Mouse (Mus musculus): ENCODE results near the gene Ccdc148. TPM values are rescaled to one million over a fixed set of nuclear protein-coding genes. Genes with fewer than 3 reads are reported as not detected.
A peak's percentile ranks its signal among the peaks of the same experiment; 100 is the strongest.

Ccdc148 gene
- polyA plus RNA-seq, 1 experiment from 2014 or later, result 7.0 TPM

DNA sequence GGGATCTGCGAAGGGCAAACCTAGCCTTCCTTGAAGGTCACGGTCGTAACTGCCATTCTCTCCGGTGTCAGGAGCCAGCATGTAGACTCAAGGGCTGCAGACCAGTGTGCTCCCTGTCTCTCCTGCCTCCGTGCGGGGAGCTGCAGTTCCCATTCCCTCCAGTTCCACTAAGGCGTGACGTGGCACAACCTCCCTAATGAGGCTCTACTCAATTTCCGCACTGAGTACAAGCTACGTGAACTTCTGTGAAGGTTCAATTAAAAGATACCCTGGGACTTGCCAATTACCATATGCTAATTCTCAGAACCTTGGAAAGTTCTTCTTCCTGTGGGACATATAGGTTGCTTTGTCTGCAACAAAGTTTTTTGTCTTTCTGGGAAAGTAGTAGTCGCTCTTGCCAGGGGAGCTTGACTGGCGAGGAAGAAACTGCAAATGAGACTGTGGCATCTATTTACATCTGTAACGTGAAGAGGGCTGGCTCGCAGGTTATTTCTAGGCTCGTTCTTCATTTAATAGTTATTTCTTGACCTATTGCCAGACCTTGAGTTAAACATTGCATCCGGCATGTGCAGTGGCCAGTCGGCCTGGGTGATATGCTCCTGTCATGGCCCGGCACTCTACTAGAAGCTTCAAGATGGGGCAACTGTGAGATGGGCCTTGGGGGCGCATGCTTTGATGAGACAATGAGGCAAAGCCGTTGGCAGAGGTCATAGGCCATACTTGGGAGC lies 328.1 kb downstream of the Ccdc148 start:
- Histone ChIP-seq H3K4me2 (no peak overlapping the region), H3K36me3 (replicated peaks) (no peaks in the 10 kb centered on the region), H3K27me3 (replicated peaks) (no peaks in the 10 kb centered on the region), H3K27ac (no peak overlapping the region), H3K4me1 (no peaks in the 10 kb centered on the region), H3K9ac (no peak overlapping the region), H3K9me3 (no peaks in the 10 kb centered on the region), H3K4me3 (no peak overlapping the region)
- no peak for ATAC-seq (replicated peaks)
- whole genome bisulfite sequencing, result 90% methylated on average over 20 of the region's 20 CpGs

DNA sequence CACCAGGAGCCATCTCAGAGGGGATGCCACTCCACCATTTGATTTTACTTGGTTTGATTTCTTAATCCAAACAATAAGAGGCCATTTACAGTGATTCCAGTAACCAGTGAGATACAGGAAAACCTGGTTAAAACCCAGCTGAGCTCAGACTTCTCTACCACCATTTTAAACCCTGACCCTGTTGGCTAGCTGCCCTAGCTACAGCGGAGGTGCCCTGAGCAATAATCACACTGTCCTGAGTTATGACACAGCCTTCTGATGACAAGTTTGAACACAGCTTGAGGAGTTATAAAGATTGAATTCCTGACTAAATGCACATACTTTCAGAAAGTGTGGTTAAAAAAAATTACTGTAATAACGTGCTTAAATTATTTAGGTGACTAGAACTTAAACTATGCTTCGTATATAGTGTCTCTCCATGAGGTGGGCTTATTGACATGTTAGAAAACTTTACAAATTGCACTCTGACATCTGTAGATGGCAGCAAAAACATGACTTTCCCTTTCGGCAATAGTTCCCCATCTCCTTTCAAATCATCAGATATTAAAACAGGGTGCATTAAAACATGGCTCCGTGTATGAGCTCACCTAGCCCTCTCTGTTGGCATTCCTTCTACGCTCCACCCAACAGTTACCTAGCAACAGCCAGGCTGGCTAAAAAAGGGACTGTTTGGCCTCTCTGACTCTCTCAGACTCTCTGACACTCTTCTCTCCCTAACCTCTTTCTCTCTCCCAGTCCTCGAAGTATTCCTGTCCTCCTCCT lies 330.3 kb downstream of the Ccdc148 start:
- H3K4me1 ChIP-seq, result no peaks in the 10 kb centered on the region
- no peak overlapping the region for H3K27ac ChIP-seq
- H3K9me3 ChIP-seq, result no peaks in the 10 kb centered on the region
- 62% methylated on average over 7 of the region's 7 CpGs for WGBS
- H3K9ac ChIP-seq, result no peak overlapping the region
- H3K27me3 ChIP-seq (replicated peaks), result no peaks in the 10 kb centered on the region
- ATAC-seq (replicated peaks), result peak; percentile 76
- no peak overlapping the region for H3K4me2 ChIP-seq
- H3K36me3 ChIP-seq (replicated peaks), result no peaks in the 10 kb centered on the region
- H3K4me3 ChIP-seq, result no peak overlapping the region

DNA sequence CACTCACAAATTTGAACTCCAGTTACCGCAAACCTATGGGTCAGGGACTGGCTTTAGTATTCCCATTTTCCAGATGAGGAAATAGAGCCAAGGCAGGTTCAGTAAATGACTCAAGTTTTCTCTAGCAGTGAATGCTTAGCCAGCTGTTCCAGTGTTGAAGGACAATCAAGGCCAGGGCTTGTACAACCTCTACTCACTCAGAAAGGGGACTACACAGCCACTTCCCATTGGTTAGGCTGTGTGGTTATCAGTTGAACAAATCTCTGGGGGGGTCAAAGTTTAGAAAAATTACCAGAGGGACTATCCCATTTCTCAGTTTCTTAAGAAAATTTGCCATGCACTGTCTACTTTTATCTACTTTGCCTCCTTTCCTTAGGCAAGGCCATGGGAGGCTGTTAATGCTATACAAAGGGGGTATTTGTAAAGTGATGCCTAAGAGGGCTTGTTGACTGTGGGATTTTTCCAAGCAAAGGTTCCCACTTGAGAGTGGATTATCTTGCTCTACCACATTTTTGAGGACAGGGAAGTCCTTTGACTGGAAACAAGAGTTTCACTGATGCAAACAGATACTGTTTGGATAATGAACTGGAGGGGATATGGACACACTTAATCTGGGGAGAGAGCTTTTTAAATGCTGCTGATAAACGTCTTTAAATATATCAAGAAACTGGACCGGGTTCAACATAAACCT lies 331.4 kb downstream of the Ccdc148 start:
- WGBS, result 68% methylated on average over 3 of the region's 3 CpGs
- no peaks in the 10 kb centered on the region for H3K27me3 ChIP-seq (replicated peaks)
- ATAC-seq (replicated peaks), result no peak
- H3K9me3 ChIP-seq, result no peaks in the 10 kb centered on the region
- no peak overlapping the region for H3K4me3 ChIP-seq
- H3K4me1 ChIP-seq, result no peaks in the 10 kb centered on the region
- no peaks in the 10 kb centered on the region for H3K36me3 ChIP-seq (replicated peaks)
- H3K9ac ChIP-seq, result no peak overlapping the region
- no peak overlapping the region for H3K27ac ChIP-seq
- H3K4me2 ChIP-seq, result no peak overlapping the region

DNA sequence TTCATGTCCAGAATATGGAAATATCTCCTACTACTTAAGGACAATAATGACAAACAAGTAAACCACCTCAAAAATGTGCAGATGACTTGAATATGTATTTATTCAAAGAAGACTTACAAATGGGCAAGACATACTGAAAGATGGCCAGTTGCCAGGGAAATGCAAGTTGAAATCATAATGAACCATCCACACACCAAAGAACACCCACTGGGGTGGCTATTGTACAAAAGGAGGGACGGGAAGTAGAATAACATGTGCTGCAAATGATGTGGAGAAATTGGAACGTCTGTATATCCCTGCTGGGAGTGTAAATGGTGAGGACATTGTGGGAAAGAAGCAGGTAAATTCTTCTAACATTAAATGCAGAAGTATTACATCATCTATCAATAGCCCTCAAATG lies 347.5 kb downstream of the Ccdc148 start:
- no peak; the same call in 1 of the 2 replicates for ATAC-seq (replicated peaks)
- WGBS, result 28% methylated on average over 2 of the region's 2 CpGs
- no peak overlapping the region for H3K9ac ChIP-seq

DNA sequence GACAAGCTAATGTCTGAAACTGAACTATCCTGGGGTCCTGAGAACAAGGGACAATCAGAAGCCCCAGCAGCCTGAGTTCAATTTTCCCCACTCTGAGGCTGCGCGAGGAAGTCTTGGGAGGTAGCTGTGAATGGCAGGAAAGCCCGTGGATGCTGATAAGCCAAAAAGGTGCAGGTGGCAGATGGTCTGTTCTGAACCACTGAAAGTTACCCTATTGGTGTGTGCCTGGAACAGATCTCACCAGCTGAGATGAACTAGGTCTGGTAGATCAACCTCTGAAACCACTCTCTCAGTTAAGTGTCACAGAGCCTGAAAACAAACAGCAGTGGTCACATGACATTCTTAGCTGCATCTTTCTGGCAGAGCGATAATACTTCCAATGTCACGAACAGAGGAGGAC lies 360.9 kb downstream of the Ccdc148 start:
- Histone ChIP-seq H3K4me1 (no peaks in the 10 kb centered on the region), H3K9ac (no peak overlapping the region), H3K4me2 (no peak overlapping the region), H3K27me3 (replicated peaks) (no peaks in the 10 kb centered on the region), H3K27ac (no peak overlapping the region), H3K4me3 (no peak overlapping the region), H3K9me3 (no peaks in the 10 kb centered on the region), H3K36me3 (replicated peaks) (no peaks in the 10 kb centered on the region)
- ATAC-seq (replicated peaks), result no peak
- WGBS, result 93% methylated on average over 5 of the region's 5 CpGs

More for the DNA sequence above, 347.5 kb downstream of the Ccdc148 start:
- H3K36me3 ChIP-seq (replicated peaks), result no peaks in the 10 kb centered on the region
- H3K4me3 ChIP-seq, result no peak overlapping the region
- H3K27ac ChIP-seq, result no peak overlapping the region
- no peak overlapping the region for H3K4me2 ChIP-seq
- H3K27me3 ChIP-seq (replicated peaks), result no peaks in the 10 kb centered on the region
- no peaks in the 10 kb centered on the region for H3K4me1 ChIP-seq
- H3K9me3 ChIP-seq, result no peaks in the 10 kb centered on the region

DNA sequence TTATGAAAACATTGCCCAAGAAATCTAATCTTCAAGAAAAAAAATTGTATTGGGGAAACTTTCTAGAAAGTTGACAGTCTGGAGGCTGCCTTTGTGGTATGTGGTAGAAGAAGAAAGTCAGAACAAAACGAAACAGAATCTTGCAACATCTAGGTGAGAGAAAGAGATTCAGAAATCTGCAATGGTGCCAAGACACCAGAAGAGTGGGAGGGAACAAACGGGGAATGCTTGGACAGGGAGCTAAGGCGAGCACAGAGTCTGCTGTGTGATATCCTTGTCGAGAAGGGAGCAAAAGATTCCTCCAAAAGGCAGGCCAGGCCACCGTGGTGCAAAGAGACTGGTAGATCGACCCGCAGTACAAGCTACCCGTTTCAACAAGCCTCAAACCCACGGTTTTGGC lies 361.4 kb downstream of the Ccdc148 start:
- Histone ChIP-seq H3K4me2 (no peak overlapping the region), H3K36me3 (replicated peaks) (no peaks in the 10 kb centered on the region)

DNA sequence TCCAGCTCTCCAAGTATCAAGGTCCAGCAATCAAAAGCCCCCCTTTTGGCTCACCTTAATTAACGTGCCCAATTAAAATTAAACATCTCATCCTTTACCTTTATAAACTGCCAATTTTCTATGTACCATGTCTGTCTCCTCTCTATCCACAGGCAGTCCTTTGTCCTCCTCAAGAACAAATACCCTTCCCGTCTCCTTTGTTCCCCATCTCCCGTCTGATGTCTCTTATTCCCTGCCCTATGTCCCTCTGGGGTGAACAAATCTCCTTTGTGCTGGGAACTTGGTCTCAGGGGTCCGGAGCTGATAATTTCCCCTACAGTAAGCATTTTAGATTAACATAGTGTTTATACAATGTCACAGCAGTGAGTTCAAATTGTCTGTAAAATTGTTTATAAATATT lies 363.0 kb downstream of the Ccdc148 start:
- Histone ChIP-seq H3K4me3 (no peak overlapping the region), H3K27me3 (replicated peaks) (no peaks in the 10 kb centered on the region), H3K4me2 (no peak overlapping the region), H3K27ac (no peak overlapping the region), H3K36me3 (replicated peaks) (no peaks in the 10 kb centered on the region), H3K9ac (no peak overlapping the region), H3K4me1 (no peaks in the 10 kb centered on the region), H3K9me3 (no peaks in the 10 kb centered on the region)
- no peak for ATAC-seq (replicated peaks)
- 26% methylated on average over 4 of the region's 4 CpGs for WGBS

More for the DNA sequence above, 361.4 kb downstream of the Ccdc148 start:
- Histone ChIP-seq H3K27me3 (replicated peaks) (no peaks in the 10 kb centered on the region), H3K27ac (no peak overlapping the region), H3K9me3 (no peaks in the 10 kb centered on the region), H3K4me3 (no peak overlapping the region), H3K4me1 (no peaks in the 10 kb centered on the region), H3K9ac (no peak overlapping the region)
- 88% methylated on average over 9 of the region's 9 CpGs for WGBS
- no peak for ATAC-seq (replicated peaks)

DNA sequence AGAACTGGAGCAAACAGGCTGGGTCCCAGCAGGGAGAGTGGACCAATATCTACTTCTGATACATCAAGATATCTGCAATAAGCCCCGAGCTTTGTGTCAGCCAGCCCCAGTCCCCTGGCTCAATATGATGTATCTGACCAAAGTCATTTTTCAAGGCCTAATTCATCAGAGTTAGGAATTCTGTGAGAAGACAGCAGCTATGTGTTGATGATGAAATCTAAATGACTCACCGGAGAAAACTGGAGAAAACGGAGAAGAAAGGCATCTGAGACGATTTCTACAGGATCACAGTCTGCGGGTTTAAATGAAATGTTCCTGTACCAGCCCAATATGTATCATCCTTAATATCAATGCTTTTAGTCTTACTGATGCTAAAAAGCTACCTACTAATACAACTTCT lies 365.1 kb downstream of the Ccdc148 start:
- Histone ChIP-seq H3K27me3 (replicated peaks) (no peaks in the 10 kb centered on the region), H3K4me2 (no peak overlapping the region), H3K9ac (no peak overlapping the region), H3K4me3 (no peak overlapping the region), H3K9me3 (no peaks in the 10 kb centered on the region), H3K27ac (no peak overlapping the region), H3K36me3 (replicated peaks) (no peaks in the 10 kb centered on the region), H3K4me1 (no peaks in the 10 kb centered on the region)
- no peak for ATAC-seq (replicated peaks)
- 92% methylated on average over 5 of the region's 5 CpGs for WGBS

DNA sequence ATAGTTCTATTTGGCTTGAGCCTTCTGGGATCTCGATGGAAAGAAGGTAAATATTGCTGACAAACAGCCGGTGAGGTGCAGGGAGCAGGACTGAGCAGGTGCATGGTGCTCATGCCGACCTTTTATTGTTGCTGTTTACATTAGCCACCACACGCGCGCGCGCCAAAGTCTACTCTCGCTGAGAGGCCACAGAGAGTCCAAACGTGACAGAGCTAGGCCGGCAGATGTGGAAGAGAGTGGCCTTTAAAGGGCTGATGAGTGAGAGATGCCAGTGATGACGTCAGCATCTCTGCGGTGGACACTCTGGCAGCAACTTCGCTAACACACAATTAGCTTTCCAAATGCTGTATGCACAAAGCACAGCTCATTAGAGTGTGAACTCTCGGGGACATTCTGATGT lies 366.0 kb downstream of the Ccdc148 start:
- 83% methylated on average over 15 of the region's 15 CpGs for WGBS
- 0 out of 2 replicates have a peak, but pooled peaks have one; percentile 45 for ATAC-seq (replicated peaks)
- Histone ChIP-seq H3K9me3 (no peaks in the 10 kb centered on the region), H3K9ac (no peak overlapping the region), H3K27ac (no peak overlapping the region), H3K36me3 (replicated peaks) (no peaks in the 10 kb centered on the region), H3K4me3 (no peak overlapping the region), H3K4me2 (no peak overlapping the region), H3K27me3 (replicated peaks) (no peaks in the 10 kb centered on the region), H3K4me1 (no peaks in the 10 kb centered on the region)

DNA sequence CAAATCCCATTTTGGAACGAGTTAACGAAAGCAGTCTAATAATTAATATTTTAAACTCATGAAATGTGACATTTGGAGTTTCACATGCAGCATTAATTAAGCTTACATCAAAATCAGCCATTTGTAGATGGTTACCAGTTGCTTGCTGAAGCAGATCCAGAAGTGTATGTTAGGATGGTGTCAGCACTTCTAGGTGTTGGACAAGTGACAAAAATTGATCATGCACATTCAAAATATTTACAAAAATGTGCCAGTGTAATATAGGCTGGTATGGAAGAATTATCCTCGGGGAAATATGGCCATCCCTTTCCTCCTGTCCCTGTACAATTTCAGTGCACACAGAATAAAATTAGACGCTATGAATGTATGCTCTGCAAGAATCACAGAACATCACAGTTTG lies 370.1 kb downstream of the Ccdc148 start:
- H3K4me2 ChIP-seq, result no peak overlapping the region
- no peak for ATAC-seq (replicated peaks)

DNA sequence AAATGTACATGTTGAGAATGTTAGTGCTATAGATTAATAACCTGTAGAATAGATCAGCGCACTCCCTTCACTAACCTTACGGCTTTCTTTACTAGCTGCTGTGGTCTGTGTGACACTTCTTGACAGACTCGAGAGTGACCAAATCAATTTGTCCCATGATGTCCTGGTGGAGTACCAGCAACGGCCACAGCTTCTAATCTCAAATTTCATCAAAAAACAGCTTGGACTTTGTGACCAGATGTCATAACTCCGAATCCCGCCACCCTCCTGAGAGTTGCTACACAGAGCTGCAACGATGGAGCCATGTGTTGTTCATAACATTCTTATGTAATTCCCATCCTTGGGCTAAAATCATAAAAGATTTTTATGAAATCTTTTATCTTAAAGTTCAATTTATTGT lies 370.5 kb downstream of the Ccdc148 start:
- Histone ChIP-seq H3K9me3 (no peaks in the 10 kb centered on the region), H3K9ac (no peak overlapping the region), H3K27me3 (replicated peaks) (no peaks in the 10 kb centered on the region), H3K4me2 (no peak overlapping the region), H3K4me3 (no peak overlapping the region), H3K27ac (no peak overlapping the region), H3K4me1 (0 out of 2 replicates have a peak, but pooled peaks cover 4% of the 10 kb centered on the region), H3K36me3 (replicated peaks) (no peaks in the 10 kb centered on the region)
- no peak for ATAC-seq (replicated peaks)
- WGBS, result 86% methylated on average over 7 of the region's 7 CpGs

More for the DNA sequence above, 370.1 kb downstream of the Ccdc148 start:
- H3K9me3 ChIP-seq, result no peaks in the 10 kb centered on the region
- no peak overlapping the region for H3K9ac ChIP-seq
- no peaks in the 10 kb centered on the region for H3K36me3 ChIP-seq (replicated peaks)
- H3K27ac ChIP-seq, result no peak overlapping the region
- no peaks in the 10 kb centered on the region for H3K27me3 ChIP-seq (replicated peaks)
- H3K4me1 ChIP-seq, result 0 out of 2 replicates have a peak, but pooled peaks cover 4% of the 10 kb centered on the region
- H3K4me3 ChIP-seq, result no peak overlapping the region
- WGBS, result 82% methylated on average over 4 of the region's 4 CpGs

DNA sequence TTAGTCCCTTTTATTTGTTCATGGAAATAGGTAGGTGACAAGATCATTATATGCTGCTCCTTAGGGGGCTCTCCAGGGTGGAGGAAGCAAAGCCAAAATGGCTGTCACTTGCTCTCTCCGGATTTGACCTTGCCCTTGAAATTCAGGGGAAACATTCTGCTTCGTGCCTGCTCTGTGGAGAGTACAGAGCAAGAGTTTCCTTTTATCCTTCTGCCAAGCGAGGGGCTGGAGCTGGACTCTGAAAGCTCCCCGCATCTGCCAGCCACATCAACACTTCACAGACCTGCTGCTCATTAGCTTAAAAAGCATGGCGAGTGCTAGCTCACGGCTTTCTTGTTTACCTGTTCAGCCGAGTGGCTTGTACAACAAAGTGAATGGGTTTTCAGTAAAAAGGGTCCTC lies 373.1 kb downstream of the Ccdc148 start:
- 0 out of 2 replicates have a peak, but pooled peaks cover 4% of the 10 kb centered on the region for H3K4me1 ChIP-seq
- no peaks in the 10 kb centered on the region for H3K27me3 ChIP-seq (replicated peaks)
- H3K4me3 ChIP-seq, result no peak overlapping the region
- no peak overlapping the region for H3K4me2 ChIP-seq
- no peaks in the 10 kb centered on the region for H3K9me3 ChIP-seq
- WGBS, result 50% methylated on average over 7 of the region's 7 CpGs
- no peak overlapping the region for H3K9ac ChIP-seq
- H3K36me3 ChIP-seq (replicated peaks), result no peaks in the 10 kb centered on the region
- no peak overlapping the region for H3K27ac ChIP-seq
- peak; percentile 43 for ATAC-seq (replicated peaks)

All from midbrain, embryonic 15.5 days (tissue).